Mouse (Mus musculus): ENCODE data around the gene Gm28038. TPM values are rescaled to one million over a fixed set of nuclear protein-coding genes. Genes with fewer than 3 reads are reported as not detected.

Gm28038 gene
- polyA plus RNA-seq, 2 experiments from 2014 or later = 2.4 TPM; not detected in 1

- peak; percentile 96 for ATAC-seq
Measured at GRCm38 (mm10) chr2:30286192-30287026, 5.6 kb downstream of the Gm28038 start, which contains the start of the genes Dolk and Nup188. Dolk (minus strand) TSS chr2:30286334. Nup188 (plus strand) TSS chr2:30286397.

- no peak for ATAC-seq
Measured at GRCm38 (mm10) chr2:30287027-30287373, 6.2 kb downstream of the Gm28038 start.

- ATAC-seq = no peak
Measured at GRCm38 (mm10) chr2:30299525-30299924, 18.7 kb downstream of the Gm28038 start.

GRCm38 (mm10) chr2:30299966-30300365 is 19.1 kb downstream of the Gm28038 start:
- no peak for ATAC-seq

GRCm38 (mm10) chr2:30306087-30306486 is 25.2 kb downstream of the Gm28038 start:
- no peak for ATAC-seq

- ATAC-seq = no peak
Measured at GRCm38 (mm10) chr2:30309351-30309750, 28.5 kb downstream of the Gm28038 start.

- no peak for ATAC-seq
Measured at GRCm38 (mm10) chr2:30311481-30311880, 30.6 kb downstream of the Gm28038 start.

- no peak for ATAC-seq
Measured at GRCm38 (mm10) chr2:30316136-30316535, 35.3 kb downstream of the Gm28038 start.

- ATAC-seq = no peak
Measured at GRCm38 (mm10) chr2:30316955-30317354, 36.1 kb downstream of the Gm28038 start.

GRCm38 (mm10) chr2:30319260-30319659 is 38.4 kb downstream of the Gm28038 start:
- ATAC-seq = no peak

GRCm38 (mm10) chr2:30323111-30323510 is 42.3 kb downstream of the Gm28038 start:
- ATAC-seq = no peak

GRCm38 (mm10) chr2:30325296-30325695 is 44.5 kb downstream of the Gm28038 start:
- ATAC-seq = no peak

GRCm38 (mm10) chr2:30327276-30327675 is 46.4 kb downstream of the Gm28038 start:
- ATAC-seq = no peak

GRCm38 (mm10) chr2:30328791-30329190 is 47.9 kb downstream of the Gm28038 start:
- no peak for ATAC-seq

GRCm38 (mm10) chr2:30335324-30335723 is 54.5 kb downstream of the Gm28038 start:
- ATAC-seq = no peak

- ATAC-seq = no peak
Measured at GRCm38 (mm10) chr2:30336174-30336915, 55.5 kb downstream of the Gm28038 start.

- ATAC-seq = no peak
Measured at GRCm38 (mm10) chr2:30337179-30337578, 56.3 kb downstream of the Gm28038 start.

GRCm38 (mm10) chr2:30342061-30342460 is 61.2 kb downstream of the Gm28038 start:
- no peak for ATAC-seq

- ATAC-seq = no peak
Measured at GRCm38 (mm10) chr2:30342544-30342943, 61.7 kb downstream of the Gm28038 start.

- ATAC-seq = no peak
Measured at GRCm38 (mm10) chr2:30343601-30344137, 62.8 kb downstream of the Gm28038 start.

- ATAC-seq = no peak
Measured at GRCm38 (mm10) chr2:30345971-30346676, 65.3 kb downstream of the Gm28038 start.

- no peak for ATAC-seq
Measured at GRCm38 (mm10) chr2:30349196-30349595, 68.4 kb downstream of the Gm28038 start.
